Mouse (Mus musculus): ENCODE measurements around the gene Lyzl4. TPM values are rescaled to one million over a fixed set of nuclear protein-coding genes. Genes with fewer than 3 reads are reported as not detected.

Lyzl4 gene
- total and polyA plus RNA-seq, 2 experiments from 2014 or later: not detected

DNA sequence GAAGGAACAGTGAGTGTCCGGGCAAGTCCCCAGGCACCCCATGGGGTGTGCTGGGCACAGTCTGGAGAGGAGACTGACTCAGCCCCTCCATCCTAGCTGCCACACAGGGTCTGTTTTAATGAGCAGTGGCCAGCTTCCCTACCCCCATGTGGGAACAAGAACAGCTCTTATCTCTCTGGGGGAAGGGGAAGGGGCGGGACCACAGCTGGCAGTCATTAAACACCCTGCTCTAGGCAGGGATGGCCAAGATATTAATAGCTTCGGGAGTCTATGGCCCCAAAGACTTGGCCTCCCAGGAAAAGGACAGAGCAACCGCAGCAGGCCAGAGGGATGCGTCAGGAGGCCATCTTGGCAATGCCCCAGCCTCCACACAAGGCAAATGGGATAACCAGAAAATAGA is 30.4 kb upstream of the Lyzl4 start:
- Histone ChIP-seq H3K4me3 (ENCODE audit: low read depth, low read length) (no peak overlapping the region), H3K4me1 (ENCODE audit: insufficient read depth, low read length) (peaks cover 6% of the 10 kb centered on the region; the same call in 1 of the 2 replicates), H3K9ac (replicated peaks; ENCODE audit: low read length, poor library complexity, severe bottlenecking) (no peak overlapping the region), H3K36me3 (ENCODE audit: insufficient read depth, low read length) (no peaks in the 10 kb centered on the region), H3K4me2 (ENCODE audit: low read depth, low read length, poor library complexity, severe bottlenecking) (no peak overlapping the region), H3K9me3 (ENCODE audit: low read length) (no peaks in the 10 kb centered on the region), H3K27me3 (ENCODE audit: insufficient read depth, low read length) (no peaks in the 10 kb centered on the region), H3K27ac (ENCODE audit: low read depth, low read length) (no peak overlapping the region)
- TF ChIP-seq CTCF (IDR thresholded peaks at IDR 0.05): no peak
- DNase-seq (ENCODE audit: low spot score): no peak
- no peak for ATAC-seq (ENCODE audit: low FRiP score)
- 66% methylated on average over 5 of the region's 5 CpGs for WGBS

- WGBS: 21% methylated on average over 7 of the region's 7 CpGs
- no peak for ATAC-seq (ENCODE audit: low FRiP score)
Observed at GRCm38 (mm10) chr9:121671300-121671699, 29.4 kb upstream of the Lyzl4 start.

GRCm38 (mm10) chr9:121669348-121669791 is 27.5 kb upstream of the Lyzl4 start:
- Histone ChIP-seq H3K36me3 (ENCODE audit: insufficient read depth, low read length) (no peaks in the 10 kb centered on the region), H3K9ac (replicated peaks; ENCODE audit: low read length, poor library complexity, severe bottlenecking) (peak overlapping the region; percentile 54), H3K4me3 (ENCODE audit: low read depth, low read length) (peak overlapping the region; percentile 43), H3K4me2 (ENCODE audit: low read depth, low read length, poor library complexity, severe bottlenecking) (peak overlapping the region; percentile 66), H3K9me3 (ENCODE audit: low read length) (no peaks in the 10 kb centered on the region), H3K27me3 (ENCODE audit: insufficient read depth, low read length) (no peaks in the 10 kb centered on the region), H3K4me1 (ENCODE audit: insufficient read depth, low read length) (peaks cover 6% of the 10 kb centered on the region; the same call in 1 of the 2 replicates), H3K27ac (ENCODE audit: low read depth, low read length) (no peak overlapping the region)
- DNase-seq (ENCODE audit: low spot score) (peak; percentile 72), ATAC-seq (ENCODE audit: low FRiP score) (peak; percentile 48; the same call in 1 of the 2 replicates)
- TF ChIP-seq CTCF (IDR thresholded peaks at IDR 0.05): peak; percentile 86
- WGBS: under 1% methylated on average over 28 of the region's 28 CpGs

More at GRCm38 (mm10) chr9:121671300-121671699, 29.4 kb upstream of the Lyzl4 start:
- peak; percentile 80 for TF ChIP-seq CTCF (IDR thresholded peaks at IDR 0.05)
- DNase-seq (ENCODE audit: low spot score): peak; percentile 80
- peaks cover 6% of the 10 kb centered on the region; the same call in 1 of the 2 replicates for H3K4me1 ChIP-seq (ENCODE audit: insufficient read depth, low read length)
- no peaks in the 10 kb centered on the region for H3K36me3 ChIP-seq (ENCODE audit: insufficient read depth, low read length)
- H3K27me3 ChIP-seq (ENCODE audit: insufficient read depth, low read length): no peaks in the 10 kb centered on the region
- H3K4me2 ChIP-seq (ENCODE audit: low read depth, low read length, poor library complexity, severe bottlenecking): no peak overlapping the region
- H3K4me3 ChIP-seq (ENCODE audit: low read depth, low read length): no peak overlapping the region
- no peaks in the 10 kb centered on the region for H3K9me3 ChIP-seq (ENCODE audit: low read length)
- H3K27ac ChIP-seq (ENCODE audit: low read depth, low read length): no peak overlapping the region
- no peak overlapping the region for H3K9ac ChIP-seq (replicated peaks; ENCODE audit: low read length, poor library complexity, severe bottlenecking)

DNA sequence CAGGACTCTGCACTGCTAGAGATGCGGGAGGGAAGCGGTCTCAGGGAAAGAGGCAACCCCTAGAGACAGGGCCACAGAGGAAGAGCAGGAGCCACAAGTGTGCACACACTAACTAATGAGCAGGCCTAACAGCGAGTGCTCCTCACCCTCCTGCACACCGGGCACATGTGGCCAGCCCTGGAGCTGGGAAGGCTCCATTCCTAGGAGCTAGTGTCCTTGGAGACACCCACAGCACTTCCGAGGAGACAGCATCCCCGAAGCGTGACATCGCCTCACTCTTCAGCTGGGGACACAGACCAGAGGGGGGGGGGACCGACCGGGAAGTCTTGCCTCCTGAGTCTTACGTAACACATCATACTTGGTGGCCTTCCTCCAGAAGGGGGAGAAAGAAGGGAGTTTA is 25.9 kb upstream of the Lyzl4 start:
- Histone ChIP-seq H3K4me2 (ENCODE audit: low read depth, low read length, poor library complexity, severe bottlenecking) (no peak overlapping the region), H3K9ac (replicated peaks; ENCODE audit: low read length, poor library complexity, severe bottlenecking) (no peak overlapping the region), H3K4me1 (ENCODE audit: insufficient read depth, low read length) (peaks cover 6% of the 10 kb centered on the region; the same call in 1 of the 2 replicates), H3K9me3 (ENCODE audit: low read length) (no peaks in the 10 kb centered on the region), H3K27ac (ENCODE audit: low read depth, low read length) (no peak overlapping the region), H3K27me3 (ENCODE audit: insufficient read depth, low read length) (no peaks in the 10 kb centered on the region), H3K4me3 (ENCODE audit: low read depth, low read length) (no peak overlapping the region), H3K36me3 (ENCODE audit: insufficient read depth, low read length) (no peaks in the 10 kb centered on the region)
- ATAC-seq (ENCODE audit: low FRiP score) (no peak), DNase-seq (ENCODE audit: low spot score) (no peak)
- 63% methylated on average over 11 of the region's 11 CpGs for WGBS
- TF ChIP-seq CTCF (IDR thresholded peaks at IDR 0.05): no peak

- Histone ChIP-seq H3K4me3 (ENCODE audit: low read depth, low read length) (no peak overlapping the region), H3K9me3 (ENCODE audit: low read length) (no peaks in the 10 kb centered on the region), H3K4me1 (ENCODE audit: insufficient read depth, low read length) (peaks cover 6% of the 10 kb centered on the region; the same call in 1 of the 2 replicates), H3K9ac (replicated peaks; ENCODE audit: low read length, poor library complexity, severe bottlenecking) (no peak overlapping the region), H3K4me2 (ENCODE audit: low read depth, low read length, poor library complexity, severe bottlenecking) (no peak overlapping the region), H3K36me3 (ENCODE audit: insufficient read depth, low read length) (no peaks in the 10 kb centered on the region), H3K27ac (ENCODE audit: low read depth, low read length) (no peak overlapping the region), H3K27me3 (ENCODE audit: insufficient read depth, low read length) (no peaks in the 10 kb centered on the region)
- peak; percentile 69 for DNase-seq (ENCODE audit: low spot score)
- TF ChIP-seq CTCF (IDR thresholded peaks at IDR 0.05): no peak
- ATAC-seq (ENCODE audit: low FRiP score): no peak
- 63% methylated on average over 16 of the region's 16 CpGs for WGBS
Observed at GRCm38 (mm10) chr9:121666957-121667630, 25.2 kb upstream of the Lyzl4 start.

GRCm38 (mm10) chr9:121664104-121664503 is 22.2 kb upstream of the Lyzl4 start:
- no peak for DNase-seq (ENCODE audit: low spot score)

More at GRCm38 (mm10) chr9:121664104-121664503, 22.2 kb upstream of the Lyzl4 start:
- no peak overlapping the region for H3K4me2 ChIP-seq (ENCODE audit: low read depth, low read length, poor library complexity, severe bottlenecking)
- no peak overlapping the region for H3K4me3 ChIP-seq (ENCODE audit: low read depth, low read length)
- WGBS: 84% methylated on average over 5 of the region's 5 CpGs
- H3K9me3 ChIP-seq (ENCODE audit: low read length): no peaks in the 10 kb centered on the region
- ATAC-seq (ENCODE audit: low FRiP score): no peak
- no peak overlapping the region for H3K27ac ChIP-seq (ENCODE audit: low read depth, low read length)
- TF ChIP-seq CTCF (IDR thresholded peaks at IDR 0.05): no peak
- no peaks in the 10 kb centered on the region for H3K4me1 ChIP-seq (ENCODE audit: insufficient read depth, low read length)
- no peaks in the 10 kb centered on the region for H3K27me3 ChIP-seq (ENCODE audit: insufficient read depth, low read length)
- H3K9ac ChIP-seq (replicated peaks; ENCODE audit: low read length, poor library complexity, severe bottlenecking): no peak overlapping the region
- H3K36me3 ChIP-seq (ENCODE audit: insufficient read depth, low read length): no peaks in the 10 kb centered on the region
